Mouse (Mus musculus): ENCODE results near the gene Os9.
A peak's percentile ranks its signal among the peaks of the same experiment; 100 is the strongest.

DNA sequence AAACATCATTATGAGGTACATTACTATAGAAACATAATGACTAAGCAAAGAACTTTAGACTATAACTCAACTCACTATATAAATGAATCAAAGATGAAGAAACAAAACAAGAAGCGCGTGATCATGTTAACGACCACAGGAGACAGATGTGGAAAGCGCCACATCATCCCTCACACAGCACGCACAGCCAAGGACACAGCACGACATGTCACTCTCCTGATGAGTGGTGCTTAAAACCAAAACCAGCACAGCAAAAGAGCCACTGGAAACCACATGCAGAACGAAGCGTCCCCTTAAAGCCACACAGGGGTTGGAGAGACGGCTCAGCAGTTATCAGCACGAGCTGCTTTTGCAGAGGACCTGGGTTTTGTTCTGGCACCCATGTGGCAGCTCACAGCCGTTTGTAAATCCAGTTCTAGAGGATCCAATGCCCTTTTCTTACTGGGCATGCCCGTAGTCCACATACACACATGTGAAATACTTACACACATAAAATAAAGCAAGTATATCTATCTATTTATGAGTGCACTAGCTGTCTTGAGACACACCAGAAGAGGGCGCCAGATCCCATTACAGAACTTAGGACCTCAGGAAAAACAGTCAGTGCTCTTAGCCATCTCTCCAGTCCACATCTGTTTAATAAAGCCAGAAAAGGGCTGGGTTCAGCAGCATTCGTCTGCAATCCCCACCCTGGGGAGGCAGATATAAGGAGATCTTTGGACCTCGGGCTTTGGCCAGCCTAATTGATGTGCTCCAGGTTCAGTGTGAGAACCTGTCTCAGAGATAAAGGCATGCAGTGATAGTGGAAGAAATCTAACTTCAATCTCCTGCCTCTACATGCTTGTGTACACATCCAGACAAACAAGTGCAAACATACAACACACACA is 9.7 kb downstream of the Os9 start:
- TF ChIP-seq CTCF (IDR thresholded peaks at IDR 0.05; ENCODE audit: low read depth) (peak; percentile 40), EP300 (IDR thresholded peaks at IDR 0.05; ENCODE audit: low read depth) (no peak)

Measured in liver, embryonic 14.5 days (tissue).